Mouse (Mus musculus): ENCODE results near the gene Ncoa7.
"Not testable (repeated sequence)": the region's sequence is repeated elsewhere in the genome, so short reads cannot be mapped to it uniquely, and the experiment has no call there.

Gene Ncoa7

GRCm38 (mm10) chr10:30787684-30788339 lies 15.3 kb downstream of the Ncoa7 start:
- no peak for DNase-seq (ENCODE audit: low read depth)

- DNase-seq (ENCODE audit: low read depth), result no peak
Measured at GRCm38 (mm10) chr10:30786103-30786754, 16.9 kb downstream of the Ncoa7 start.

- not testable (repeated sequence) for DNase-seq (ENCODE audit: low read depth)
Measured at GRCm38 (mm10) chr10:30780921-30781320, 22.2 kb downstream of the Ncoa7 start.

- no peak for DNase-seq (ENCODE audit: low read depth)
Measured at GRCm38 (mm10) chr10:30778240-30778639, 24.9 kb downstream of the Ncoa7 start.

DNA sequence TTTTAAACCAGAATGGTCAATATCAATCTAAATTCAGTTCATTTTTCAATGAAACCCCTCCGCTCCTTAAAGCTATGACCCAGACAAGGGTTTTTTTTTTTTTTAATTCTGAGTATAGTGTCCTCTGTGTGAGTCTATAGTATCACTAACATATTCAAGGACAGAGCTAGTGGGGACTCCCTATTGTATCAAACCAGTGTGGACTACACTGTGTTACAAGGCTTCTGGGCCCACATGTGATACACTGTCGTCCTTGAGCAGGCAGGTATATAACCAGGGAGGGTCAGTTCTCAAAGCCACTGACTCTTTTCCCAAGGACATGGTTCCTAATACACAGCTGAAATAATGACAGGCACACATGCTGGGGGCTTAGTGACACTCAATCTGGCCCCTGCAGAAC lies 27.1 kb downstream of the Ncoa7 start:
- no peak for DNase-seq (ENCODE audit: low read depth)

- DNase-seq (ENCODE audit: low read depth), result no peak
Measured at GRCm38 (mm10) chr10:30775568-30775967, 27.6 kb downstream of the Ncoa7 start.

DNA sequence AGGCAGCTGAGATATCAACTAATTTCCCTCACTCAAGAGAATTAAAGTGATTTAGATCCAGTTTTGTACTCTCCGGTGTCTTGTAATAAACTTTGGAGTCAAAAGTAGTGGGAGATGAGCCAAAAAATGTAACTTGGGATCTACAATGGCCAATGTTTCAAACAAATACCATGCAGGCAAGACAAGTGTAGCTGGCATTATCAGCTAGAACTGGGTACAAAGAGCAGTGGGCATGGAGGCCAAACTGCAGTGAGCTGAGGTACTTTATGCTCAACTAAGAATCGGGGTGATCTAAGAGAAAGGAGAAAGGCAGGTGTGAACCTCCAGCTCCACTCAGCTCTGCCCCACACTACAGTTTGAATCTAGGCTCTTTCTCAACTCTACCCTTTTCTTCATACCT lies 28.7 kb downstream of the Ncoa7 start:
- DNase-seq (ENCODE audit: low read depth), result no peak

DNA sequence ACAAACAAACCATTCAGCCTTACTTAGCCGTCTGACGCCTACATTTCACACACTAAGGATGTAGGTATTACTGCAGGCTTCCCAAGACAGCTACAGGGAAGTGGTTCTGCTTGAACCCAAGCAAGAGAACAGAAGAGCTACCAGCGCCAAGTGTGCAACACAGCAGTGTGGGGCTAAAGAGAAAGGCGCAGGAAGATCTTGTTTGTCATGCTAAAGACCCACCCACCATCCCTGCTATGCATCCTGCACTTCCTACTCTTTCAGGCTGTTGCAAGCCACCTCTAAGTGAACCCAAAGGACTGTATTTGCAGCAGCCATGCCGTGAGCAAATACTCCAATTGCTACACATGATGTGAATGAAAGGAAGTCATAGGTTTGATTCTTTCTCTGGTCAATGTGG lies 29.9 kb downstream of the Ncoa7 start:
- no peak for DNase-seq (ENCODE audit: low read depth)

GRCm38 (mm10) chr10:30771417-30772158 lies 31.5 kb downstream of the Ncoa7 start:
- DNase-seq (ENCODE audit: low read depth), result no peak

DNA sequence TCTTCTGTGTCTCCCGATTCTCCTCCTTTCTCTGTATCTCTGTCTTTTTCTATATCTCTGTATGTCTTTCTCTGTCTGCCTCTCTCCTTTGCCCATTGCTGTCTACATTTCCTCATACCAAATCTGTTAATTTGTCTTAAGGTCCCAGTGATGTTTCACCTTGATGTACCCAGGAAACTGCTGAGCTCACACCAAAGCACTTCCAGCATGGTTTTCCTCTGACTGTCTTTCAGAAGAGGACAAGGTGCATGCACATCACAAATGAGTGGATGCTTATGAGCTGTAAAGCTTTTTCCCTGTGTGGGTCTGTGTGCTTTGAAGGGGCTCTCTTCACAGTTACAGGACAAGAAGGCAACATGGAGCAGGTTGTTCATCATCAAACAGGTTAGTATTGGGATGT lies 34.3 kb downstream of the Ncoa7 start:
- no peak for DNase-seq (ENCODE audit: low read depth)

DNA sequence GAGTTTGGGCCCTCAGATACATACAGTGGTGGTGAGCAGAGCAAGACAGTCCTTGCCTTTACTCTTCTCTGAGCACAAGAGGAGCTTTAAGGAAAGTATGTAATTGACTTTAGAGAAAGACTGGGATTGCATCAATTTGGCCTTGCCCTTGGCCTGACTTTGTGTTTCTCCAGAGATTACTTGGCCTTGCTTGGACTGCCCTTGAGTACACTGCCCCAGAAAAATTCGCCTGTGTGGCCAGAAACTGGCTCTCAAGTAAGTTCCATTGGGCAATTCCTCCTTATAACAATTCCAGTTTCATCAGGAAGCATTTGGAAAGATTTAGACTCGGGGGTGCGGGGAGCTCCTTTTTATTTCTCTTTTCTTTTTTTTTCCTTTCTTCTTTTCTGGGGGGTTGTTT lies 34.9 kb downstream of the Ncoa7 start:
- no peak for DNase-seq (ENCODE audit: low read depth)

DNA sequence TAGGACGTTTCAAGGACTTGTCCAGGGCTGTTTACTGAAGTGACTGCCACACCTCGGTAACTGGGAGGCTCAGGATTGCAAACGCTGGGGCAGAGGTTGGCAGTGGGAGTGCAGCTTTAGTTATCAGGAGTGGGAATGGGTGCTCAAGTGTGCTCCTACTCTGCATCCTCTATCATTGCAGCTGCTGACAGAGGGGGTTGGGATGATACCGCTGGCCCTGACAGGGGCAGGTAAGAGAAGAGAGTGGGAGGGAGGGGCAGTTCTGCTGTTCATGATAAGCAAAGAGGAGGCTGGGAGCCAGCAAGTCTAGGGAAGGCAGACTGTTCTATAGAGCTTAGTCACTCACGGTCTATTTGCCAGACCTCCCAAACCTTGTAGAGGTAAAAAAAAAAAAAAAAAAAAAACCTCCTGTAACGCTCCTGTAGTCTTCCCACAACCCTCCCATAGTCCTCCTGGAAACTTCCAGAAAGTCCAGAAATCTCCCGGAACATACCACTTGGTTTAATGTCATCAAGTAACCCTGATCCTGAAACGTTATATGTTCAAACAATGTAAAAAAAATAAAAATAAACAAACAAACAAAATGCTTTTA lies 39.9 kb downstream of the Ncoa7 start:
- no peak for DNase-seq (ENCODE audit: low read depth)

DNA sequence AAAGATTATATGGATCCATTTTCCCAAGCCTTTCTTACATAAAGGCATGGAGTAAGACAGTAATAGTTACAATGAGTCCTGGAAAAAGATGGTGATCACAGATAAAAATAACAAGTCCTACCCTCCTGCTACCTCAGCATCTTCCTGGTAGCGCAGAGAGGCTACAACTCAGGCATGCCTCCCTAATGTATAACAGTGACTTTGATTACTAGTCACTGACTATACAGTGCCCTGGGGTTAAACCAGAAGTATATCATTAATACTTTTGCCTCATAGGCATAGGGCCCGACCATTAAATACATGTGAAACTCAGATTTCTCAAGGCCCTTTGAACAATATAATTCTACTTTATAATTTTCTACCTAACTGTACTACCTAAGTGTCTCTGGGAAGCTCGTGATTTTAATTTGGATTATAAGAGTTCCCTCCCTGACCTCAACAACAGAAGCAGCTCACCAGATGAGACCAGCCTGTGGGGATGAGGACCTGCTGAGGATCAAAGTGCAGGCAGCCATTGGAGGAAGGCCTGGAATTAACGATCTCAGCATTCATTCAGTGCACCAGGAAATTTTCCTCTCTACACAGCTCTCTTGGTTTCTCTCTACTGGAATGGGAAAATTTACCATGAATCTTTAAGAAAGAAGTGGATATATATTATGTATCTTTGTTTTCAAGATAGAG lies 40.7 kb downstream of the Ncoa7 start:
- DNase-seq (ENCODE audit: low read depth), result no peak

DNA sequence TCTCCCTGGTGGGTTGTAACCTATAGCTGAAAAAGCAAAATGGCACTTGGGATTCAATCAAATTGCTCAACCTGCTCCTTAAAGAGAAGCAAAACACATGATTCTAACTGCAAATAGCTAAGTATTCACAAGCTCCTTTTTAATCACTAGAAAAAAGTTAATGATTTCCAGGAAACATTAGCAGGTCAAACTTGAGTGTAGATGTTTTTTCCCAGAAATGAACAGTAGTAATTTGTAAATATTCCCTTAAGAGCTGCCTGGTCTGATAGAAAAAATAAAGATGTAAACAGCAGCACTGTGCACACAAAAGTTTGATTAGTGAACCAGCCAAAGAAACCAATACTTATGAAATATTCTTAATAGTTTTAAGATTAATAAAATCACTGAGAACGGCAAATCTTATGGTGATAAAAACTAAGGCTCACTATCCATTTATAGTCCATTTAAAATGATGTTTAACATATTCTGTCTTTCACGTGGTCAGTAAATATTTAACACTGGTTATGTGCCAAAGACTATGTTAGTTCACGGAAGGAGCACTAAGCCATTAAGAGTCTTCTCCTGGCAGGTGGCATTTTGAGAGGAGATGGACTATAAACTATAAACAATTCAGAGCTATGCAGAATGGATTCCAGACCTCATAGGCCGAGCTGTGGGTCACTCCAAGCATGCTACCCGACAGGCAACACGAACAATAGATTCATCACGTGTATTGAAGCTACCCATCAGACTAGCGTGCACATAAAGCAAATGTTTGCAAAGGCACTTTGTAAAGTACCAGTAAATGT lies 43.6 kb downstream of the Ncoa7 start:
- DNase-seq (ENCODE audit: low read depth), result no peak

GRCm38 (mm10) chr10:30756064-30756463 lies 47.1 kb downstream of the Ncoa7 start:
- DNase-seq (ENCODE audit: low read depth), result no peak

- no peak for DNase-seq (ENCODE audit: low read depth)
Measured at GRCm38 (mm10) chr10:30754825-30755457, 48.2 kb downstream of the Ncoa7 start.

DNA sequence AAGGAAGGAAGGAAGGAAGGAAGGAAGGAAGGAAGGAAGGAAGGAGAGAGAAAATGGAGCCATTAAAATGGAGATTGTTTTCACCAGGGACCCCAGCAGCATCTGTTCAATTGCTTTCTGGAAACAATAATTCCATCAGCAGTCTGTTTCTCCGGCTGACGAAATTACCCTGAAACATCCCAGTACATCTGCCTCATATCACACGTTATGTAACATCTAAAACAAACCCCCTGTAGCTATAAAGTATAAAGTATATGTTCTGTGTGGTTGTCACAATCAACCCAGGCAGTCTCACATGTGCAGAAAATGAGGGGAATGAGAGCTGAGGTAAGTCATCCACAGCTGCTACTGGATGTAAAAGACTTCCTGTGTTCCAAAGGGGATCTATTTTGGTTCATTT lies 49.0 kb downstream of the Ncoa7 start:
- no peak for DNase-seq (ENCODE audit: low read depth)

- no peak for DNase-seq (ENCODE audit: low read depth)
Measured at GRCm38 (mm10) chr10:30752485-30752884, 50.6 kb downstream of the Ncoa7 start.

- DNase-seq (ENCODE audit: low read depth), result no peak
Measured at GRCm38 (mm10) chr10:30751586-30751985, 51.5 kb downstream of the Ncoa7 start.

DNA sequence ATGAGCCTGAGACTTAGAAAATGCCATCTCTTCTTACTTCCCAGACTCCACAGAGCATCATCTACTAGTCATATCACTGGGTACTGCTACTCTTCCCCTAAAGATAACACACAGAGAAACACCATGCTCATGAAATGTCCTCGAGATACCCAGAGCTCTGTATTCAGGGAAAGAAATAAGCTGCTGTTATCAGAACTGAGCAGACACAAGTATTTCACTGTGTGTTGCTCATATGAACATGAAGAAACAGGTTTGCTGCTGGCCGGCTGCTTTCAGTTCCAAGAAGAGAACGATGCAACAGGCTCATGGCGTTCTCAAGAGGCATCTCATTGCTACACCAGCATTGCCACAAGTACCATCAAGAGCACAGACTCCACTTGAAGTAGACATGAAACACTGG lies 53.3 kb downstream of the Ncoa7 start:
- no peak for DNase-seq (ENCODE audit: low read depth)
